Mouse (Mus musculus): ENCODE measurements around the gene Appl1. TPM values are rescaled to one million over a fixed set of nuclear protein-coding genes. Genes with fewer than 3 reads are reported as not detected.
A peak's percentile ranks its signal among the peaks of the same experiment; 100 is the strongest.

Appl1 gene
- polyA plus RNA-seq (2014; fragmentation: Nextera tagmentation; extraction: Ambion mirVana), result 32.7 and 39.2 TPM in 2 replicates

DNA sequence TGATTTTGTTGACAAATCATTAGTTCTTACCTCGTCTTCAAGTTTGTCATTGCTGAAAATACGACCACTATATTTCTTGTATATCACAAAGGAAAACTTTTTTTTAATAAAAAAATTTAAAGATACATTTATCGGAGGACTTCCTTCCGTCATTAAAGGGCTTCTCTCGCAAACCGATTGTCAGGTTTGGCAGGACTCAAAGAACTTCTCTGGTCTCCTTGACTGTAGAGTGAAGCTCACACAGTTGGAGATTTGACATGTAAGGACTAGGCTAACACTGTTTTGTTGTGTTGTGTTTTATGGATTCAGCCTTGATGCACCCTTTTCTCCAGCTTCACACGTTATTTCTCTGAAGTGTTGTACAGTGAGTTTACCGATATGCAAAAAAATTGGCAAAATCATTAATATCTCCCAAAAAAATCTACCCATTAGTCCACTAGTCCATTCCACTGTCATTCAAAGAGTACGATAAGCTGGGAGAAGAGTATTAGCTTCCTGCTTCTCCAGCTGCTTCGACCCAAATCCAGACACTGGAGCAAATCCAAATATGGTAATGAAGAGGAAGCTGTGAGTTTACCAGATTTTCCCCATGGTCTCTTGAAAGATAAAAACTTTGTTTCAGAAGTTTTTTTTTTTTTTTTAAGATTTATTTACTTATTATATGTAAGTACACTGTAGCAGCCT is at the start of gene Appl1:
Gene Appl1 (minus strand): TSS at position 127 of the 684 bp plus-strand sequence.
- H3K27me3 ChIP-seq (ENCODE audit: control insufficient read depth, insufficient read depth, low read length), result no peaks in the 10 kb centered on the region

DNA sequence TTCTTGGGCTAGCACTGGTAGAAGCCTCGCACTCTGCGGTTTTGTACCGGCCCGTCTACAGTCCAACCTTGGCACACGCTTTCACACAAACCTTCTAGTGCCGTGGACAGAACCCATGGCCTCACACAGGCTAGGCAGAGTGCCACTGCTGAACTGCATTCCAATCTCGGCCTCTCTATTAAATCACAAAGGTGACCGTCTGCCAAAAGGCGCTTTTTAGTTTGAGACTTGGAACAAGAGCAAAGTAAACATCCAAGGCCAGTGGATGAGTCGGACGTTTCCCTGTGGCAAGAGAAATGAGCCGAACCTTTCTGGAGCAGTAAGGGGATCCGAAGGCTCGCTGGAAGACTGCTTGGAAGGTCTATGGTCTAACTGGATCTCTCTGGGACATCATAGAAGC is 48.8 kb upstream of the Appl1 start:
- 92% methylated on average over 14 of the region's 14 CpGs for WGBS
- Histone ChIP-seq H3K4me1 (ENCODE audit: control insufficient read depth, insufficient read depth, low read length) (no peaks in the 10 kb centered on the region), H3K36me3 (ENCODE audit: control insufficient read depth, insufficient read depth, low read length) (no peaks in the 10 kb centered on the region), H3K9me3 (ENCODE audit: control insufficient read depth, low read length) (no peaks in the 10 kb centered on the region), H3K27me3 (ENCODE audit: control insufficient read depth, insufficient read depth, low read length) (no peaks in the 10 kb centered on the region), H3K9ac (ENCODE audit: low read length) (no peak overlapping the region), H3K4me2 (ENCODE audit: low read depth) (no peak overlapping the region), H3K27ac (ENCODE audit: low read depth, low read length) (no peak overlapping the region), H3K4me3 (ENCODE audit: low read depth, low read length) (no peak overlapping the region)
- DNase-seq (ENCODE audit: low spot score) (no peak), ATAC-seq (ENCODE audit: insufficient read depth, low FRiP score, low TSS enrichment) (no peak)

More for the DNA sequence above, at the start of gene Appl1:
- Histone ChIP-seq H3K4me1 (ENCODE audit: control insufficient read depth, insufficient read depth, low read length) (peaks cover 5% of the 10 kb centered on the region; the same call in 1 of the 2 replicates), H3K4me2 (ENCODE audit: low read depth) (peak within 1 kb of the TSS; percentile 58), H3K36me3 (ENCODE audit: control insufficient read depth, insufficient read depth, low read length) (no peaks in the 10 kb centered on the region), H3K9ac (ENCODE audit: low read length) (peak within 1 kb of the TSS; percentile 88), H3K27ac (ENCODE audit: low read depth, low read length) (peak within 1 kb of the TSS; percentile 89), H3K4me3 (ENCODE audit: low read depth, low read length) (peak within 1 kb of the TSS; percentile 92), H3K9me3 (ENCODE audit: control insufficient read depth, low read length) (no peaks in the 10 kb centered on the region)
- ATAC-seq (ENCODE audit: insufficient read depth, low FRiP score, low TSS enrichment) (no peak), DNase-seq (ENCODE audit: low spot score) (no peak)
- 57% methylated on average over 10 of the region's 10 CpGs for WGBS

DNA sequence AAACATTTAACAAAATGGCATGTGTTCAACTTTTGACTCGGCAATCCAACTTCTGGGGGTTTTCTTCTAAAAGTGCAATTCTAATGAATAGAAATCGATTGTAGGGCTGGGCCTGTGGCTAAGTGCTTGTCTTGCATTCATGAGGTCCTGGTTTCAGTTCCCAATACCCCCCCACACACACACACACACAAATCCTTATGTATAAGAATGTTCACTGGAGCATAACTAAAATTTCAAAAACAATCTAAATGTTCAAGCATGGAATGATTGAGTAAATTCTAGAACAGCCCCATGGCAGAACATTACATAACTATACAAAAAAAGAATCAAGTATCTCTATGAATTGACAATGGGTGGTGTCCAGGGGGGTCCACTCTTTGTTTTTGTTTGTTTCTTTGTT is 46.9 kb upstream of the Appl1 start:
- WGBS, result 93% methylated on average over 2 of the region's 2 CpGs
- DNase-seq (ENCODE audit: low spot score) (no peak), ATAC-seq (ENCODE audit: insufficient read depth, low FRiP score, low TSS enrichment) (no peak)
- no peaks in the 10 kb centered on the region for H3K4me1 ChIP-seq (ENCODE audit: control insufficient read depth, insufficient read depth, low read length)
- H3K9me3 ChIP-seq (ENCODE audit: control insufficient read depth, low read length), result no peaks in the 10 kb centered on the region
- H3K27ac ChIP-seq (ENCODE audit: low read depth, low read length), result no peak overlapping the region
- no peak overlapping the region for H3K9ac ChIP-seq (ENCODE audit: low read length)
- H3K27me3 ChIP-seq (ENCODE audit: control insufficient read depth, insufficient read depth, low read length), result no peaks in the 10 kb centered on the region
- no peak overlapping the region for H3K4me2 ChIP-seq (ENCODE audit: low read depth)
- no peaks in the 10 kb centered on the region for H3K36me3 ChIP-seq (ENCODE audit: control insufficient read depth, insufficient read depth, low read length)
- H3K4me3 ChIP-seq (ENCODE audit: low read depth, low read length), result no peak overlapping the region

DNA sequence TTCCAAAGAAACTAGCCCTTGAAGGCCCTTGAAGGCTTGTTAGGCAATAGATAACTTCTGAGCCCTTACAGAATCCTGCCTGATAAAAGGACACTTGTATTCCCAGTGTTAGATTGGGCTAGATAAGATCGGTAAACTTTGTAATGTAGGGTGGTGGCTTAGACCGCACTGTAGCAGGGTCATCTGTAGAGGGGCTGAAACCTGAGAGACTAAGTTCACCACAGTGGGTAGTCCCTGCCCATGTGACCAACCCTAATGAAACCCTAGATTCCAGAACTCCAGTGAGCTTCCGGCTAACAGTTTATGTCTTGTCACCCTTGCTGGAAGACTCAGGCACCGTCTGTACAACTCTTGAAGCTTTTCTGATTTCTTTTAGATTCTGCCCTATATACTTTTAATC is 42.6 kb upstream of the Appl1 start:
- H3K27ac ChIP-seq (ENCODE audit: low read depth, low read length), result no peak overlapping the region
- H3K9me3 ChIP-seq (ENCODE audit: control insufficient read depth, low read length), result no peaks in the 10 kb centered on the region
- no peaks in the 10 kb centered on the region for H3K27me3 ChIP-seq (ENCODE audit: control insufficient read depth, insufficient read depth, low read length)

DNA sequence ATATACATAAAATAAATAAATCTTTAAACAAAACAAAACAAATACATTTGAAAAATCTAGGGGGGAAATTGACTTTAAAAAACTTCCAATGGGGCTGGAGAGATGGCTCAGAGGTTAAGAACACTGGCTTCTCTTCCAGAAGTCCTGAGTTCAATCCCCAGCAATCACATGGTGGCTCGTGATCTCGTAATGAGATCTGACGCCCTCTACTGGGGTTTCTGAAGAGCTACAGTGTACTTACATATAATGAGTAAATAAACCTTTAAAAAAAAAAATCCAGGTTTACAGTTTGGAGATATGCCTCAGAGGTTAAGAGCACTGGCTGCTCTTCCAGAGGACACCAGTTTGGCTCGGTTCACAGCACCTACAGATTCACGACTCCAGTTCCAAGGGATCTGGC is 40.5 kb upstream of the Appl1 start:
- ATAC-seq (ENCODE audit: insufficient read depth, low FRiP score, low TSS enrichment), result no peak
- WGBS, result 77% methylated on average over 5 of the region's 5 CpGs

More for the DNA sequence above, 42.6 kb upstream of the Appl1 start:
- Histone ChIP-seq H3K4me3 (ENCODE audit: low read depth, low read length) (no peak overlapping the region), H3K4me1 (ENCODE audit: control insufficient read depth, insufficient read depth, low read length) (no peaks in the 10 kb centered on the region), H3K4me2 (ENCODE audit: low read depth) (no peak overlapping the region), H3K36me3 (ENCODE audit: control insufficient read depth, insufficient read depth, low read length) (no peaks in the 10 kb centered on the region), H3K9ac (ENCODE audit: low read length) (no peak overlapping the region)
- no peak for ATAC-seq (ENCODE audit: insufficient read depth, low FRiP score, low TSS enrichment)
- WGBS, result 70% methylated on average over 4 of the region's 4 CpGs
- DNase-seq (ENCODE audit: low spot score), result no peak

DNA sequence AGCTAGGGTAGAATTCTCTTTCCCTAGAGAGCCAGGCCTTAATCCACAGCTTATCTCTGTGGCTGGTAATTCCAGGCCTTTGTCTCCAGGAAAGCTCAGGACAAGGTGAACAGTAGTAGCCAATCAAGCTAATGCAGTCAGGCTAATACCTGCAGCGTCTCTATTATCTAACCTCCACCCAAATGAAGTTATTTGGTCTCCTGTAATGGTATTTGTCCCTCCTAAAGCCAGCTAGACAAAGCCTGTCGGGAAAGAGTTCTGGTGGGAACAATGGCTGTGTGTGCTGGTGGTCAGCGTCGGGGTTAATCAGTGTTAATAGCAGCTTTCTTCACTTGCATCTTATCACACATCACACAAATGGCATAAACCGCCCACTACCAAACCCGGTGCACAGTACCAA is 34.9 kb upstream of the Appl1 start:
- no peak overlapping the region for H3K4me3 ChIP-seq (ENCODE audit: low read depth, low read length)
- H3K9ac ChIP-seq (ENCODE audit: low read length), result no peak overlapping the region
- DNase-seq (ENCODE audit: low spot score) (no peak), ATAC-seq (ENCODE audit: insufficient read depth, low FRiP score, low TSS enrichment) (no peak)
- H3K9me3 ChIP-seq (ENCODE audit: control insufficient read depth, low read length), result no peaks in the 10 kb centered on the region
- no peak overlapping the region for H3K27ac ChIP-seq (ENCODE audit: low read depth, low read length)
- H3K4me1 ChIP-seq (ENCODE audit: control insufficient read depth, insufficient read depth, low read length), result no peaks in the 10 kb centered on the region
- WGBS, result 42% methylated on average over 6 of the region's 6 CpGs
- no peaks in the 10 kb centered on the region for H3K36me3 ChIP-seq (ENCODE audit: control insufficient read depth, insufficient read depth, low read length)
- no peak overlapping the region for H3K4me2 ChIP-seq (ENCODE audit: low read depth)
- H3K27me3 ChIP-seq (ENCODE audit: control insufficient read depth, insufficient read depth, low read length), result no peaks in the 10 kb centered on the region

More for the DNA sequence above, 40.5 kb upstream of the Appl1 start:
- Histone ChIP-seq H3K4me2 (ENCODE audit: low read depth) (no peak overlapping the region), H3K9ac (ENCODE audit: low read length) (no peak overlapping the region), H3K27ac (ENCODE audit: low read depth, low read length) (no peak overlapping the region), H3K4me3 (ENCODE audit: low read depth, low read length) (no peak overlapping the region), H3K27me3 (ENCODE audit: control insufficient read depth, insufficient read depth, low read length) (no peaks in the 10 kb centered on the region), H3K9me3 (ENCODE audit: control insufficient read depth, low read length) (no peaks in the 10 kb centered on the region), H3K36me3 (ENCODE audit: control insufficient read depth, insufficient read depth, low read length) (no peaks in the 10 kb centered on the region), H3K4me1 (ENCODE audit: control insufficient read depth, insufficient read depth, low read length) (no peaks in the 10 kb centered on the region)
- DNase-seq (ENCODE audit: low spot score), result no peak

DNA sequence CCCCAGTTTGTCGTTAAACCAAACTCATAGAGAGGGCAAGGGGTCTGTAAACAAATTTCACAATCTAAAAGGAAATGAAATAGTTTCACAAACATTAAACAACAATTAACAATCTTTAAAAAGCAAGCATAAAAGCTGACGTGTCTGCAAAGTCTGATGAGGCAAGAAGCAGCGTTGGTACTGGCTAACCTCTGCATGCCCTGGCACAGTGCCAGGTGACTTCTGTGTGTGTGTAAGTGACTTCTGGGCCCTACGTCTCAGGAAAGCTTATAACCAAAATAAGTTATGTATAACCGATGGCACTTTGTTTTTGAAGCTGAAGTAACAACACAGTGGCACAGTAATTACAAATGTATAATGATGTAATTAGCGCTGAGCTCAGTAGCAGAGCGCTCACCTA is 33.9 kb upstream of the Appl1 start:
- H3K36me3 ChIP-seq (ENCODE audit: control insufficient read depth, insufficient read depth, low read length), result no peaks in the 10 kb centered on the region
- H3K27ac ChIP-seq (ENCODE audit: low read depth, low read length), result no peak overlapping the region
- no peak for DNase-seq (ENCODE audit: low spot score)
- ATAC-seq (ENCODE audit: insufficient read depth, low FRiP score, low TSS enrichment), result no peak
- WGBS, result 86% methylated on average over 7 of the region's 7 CpGs
- H3K4me1 ChIP-seq (ENCODE audit: control insufficient read depth, insufficient read depth, low read length), result no peaks in the 10 kb centered on the region
- no peak overlapping the region for H3K4me2 ChIP-seq (ENCODE audit: low read depth)
- H3K9ac ChIP-seq (ENCODE audit: low read length), result no peak overlapping the region
- no peaks in the 10 kb centered on the region for H3K9me3 ChIP-seq (ENCODE audit: control insufficient read depth, low read length)
- H3K27me3 ChIP-seq (ENCODE audit: control insufficient read depth, insufficient read depth, low read length), result no peaks in the 10 kb centered on the region
- no peak overlapping the region for H3K4me3 ChIP-seq (ENCODE audit: low read depth, low read length)

DNA sequence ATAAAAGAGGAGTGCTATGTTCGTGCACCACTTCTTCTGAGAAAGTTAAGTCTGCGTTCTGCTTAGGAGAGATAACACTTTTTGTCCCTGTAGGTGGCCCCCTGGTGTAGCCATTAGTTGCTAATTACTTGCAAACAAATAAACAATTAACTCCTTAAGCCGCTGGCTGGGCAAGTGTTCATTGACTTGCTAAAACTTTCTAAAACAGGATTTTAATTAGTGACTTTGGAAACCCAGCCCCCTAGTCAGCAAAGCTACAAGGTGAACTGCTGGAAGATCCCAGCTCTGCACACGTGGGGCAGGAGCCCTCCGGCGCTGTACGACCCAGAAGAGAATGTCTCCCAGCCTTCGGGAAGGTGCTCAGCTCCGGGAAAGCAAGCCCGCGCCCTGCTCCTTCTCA is 29.4 kb upstream of the Appl1 start:
- no peak overlapping the region for H3K4me2 ChIP-seq (ENCODE audit: low read depth)
- H3K9ac ChIP-seq (ENCODE audit: low read length), result no peak overlapping the region
- H3K27ac ChIP-seq (ENCODE audit: low read depth, low read length), result no peak overlapping the region
- WGBS, result 2% methylated on average over 11 of the region's 11 CpGs
- H3K9me3 ChIP-seq (ENCODE audit: control insufficient read depth, low read length), result no peaks in the 10 kb centered on the region
- H3K4me1 ChIP-seq (ENCODE audit: control insufficient read depth, insufficient read depth, low read length), result no peaks in the 10 kb centered on the region
- H3K36me3 ChIP-seq (ENCODE audit: control insufficient read depth, insufficient read depth, low read length), result no peaks in the 10 kb centered on the region
- H3K27me3 ChIP-seq (ENCODE audit: control insufficient read depth, insufficient read depth, low read length), result no peaks in the 10 kb centered on the region
- no peak for DNase-seq (ENCODE audit: low spot score)
- no peak overlapping the region for H3K4me3 ChIP-seq (ENCODE audit: low read depth, low read length)
- ATAC-seq (ENCODE audit: insufficient read depth, low FRiP score, low TSS enrichment), result no peak

DNA sequence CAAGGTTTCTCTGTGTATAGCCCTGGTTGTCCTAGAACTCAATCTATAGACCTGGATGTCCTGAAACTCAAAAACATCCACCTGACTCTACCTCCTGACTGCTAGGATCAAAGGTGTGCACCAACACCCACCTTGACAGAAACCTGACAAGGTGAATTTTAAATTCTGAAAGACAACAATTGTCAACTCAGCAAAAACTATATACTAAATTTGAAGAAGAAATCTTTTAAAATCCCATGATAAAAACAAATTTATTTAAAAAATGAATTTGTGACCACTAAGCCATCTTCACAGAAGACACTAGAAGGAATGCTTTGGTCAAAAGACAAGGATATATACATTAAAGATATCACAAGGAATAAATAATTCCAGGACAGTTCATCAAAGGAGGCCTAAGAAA is 25.2 kb upstream of the Appl1 start:
- DNase-seq (ENCODE audit: low spot score), result no peak
- ATAC-seq (ENCODE audit: insufficient read depth, low FRiP score, low TSS enrichment), result no peak
- no peaks in the 10 kb centered on the region for H3K27me3 ChIP-seq (ENCODE audit: control insufficient read depth, insufficient read depth, low read length)
- no peak overlapping the region for H3K4me2 ChIP-seq (ENCODE audit: low read depth)
- H3K9ac ChIP-seq (ENCODE audit: low read length), result no peak overlapping the region
- H3K36me3 ChIP-seq (ENCODE audit: control insufficient read depth, insufficient read depth, low read length), result no peaks in the 10 kb centered on the region
- no peak overlapping the region for H3K27ac ChIP-seq (ENCODE audit: low read depth, low read length)
- no peak overlapping the region for H3K4me3 ChIP-seq (ENCODE audit: low read depth, low read length)
- no peaks in the 10 kb centered on the region for H3K9me3 ChIP-seq (ENCODE audit: control insufficient read depth, low read length)
- H3K4me1 ChIP-seq (ENCODE audit: control insufficient read depth, insufficient read depth, low read length), result no peaks in the 10 kb centered on the region
